Mouse (Mus musculus): ENCODE data around the gene Pecam1. TPM values are rescaled to one million over a fixed set of nuclear protein-coding genes. Genes with fewer than 3 reads are reported as not detected.
A peak's percentile ranks its signal among the peaks of the same experiment; 100 is the strongest.

The Pecam1 gene
- polyA plus RNA-seq, 1 experiment from 2014 or later, result 15.3 TPM

- H3K4me1 ChIP-seq, result no peaks in the 10 kb centered on the region
- H3K27me3 ChIP-seq (ENCODE audit: low read depth, poor library complexity, severe bottlenecking), result no peaks in the 10 kb centered on the region
- H3K36me3 ChIP-seq, result no peaks in the 10 kb centered on the region
- WGBS, result 93% methylated on average over 6 of the region's 6 CpGs
- no peak overlapping the region for H3K4me3 ChIP-seq
- no peak for DNase-seq (ENCODE audit: low spot score)
- H3K27ac ChIP-seq (replicated peaks), result no peak overlapping the region
- H3K9me3 ChIP-seq (replicated peaks), result no peaks in the 10 kb centered on the region
These were observed 52.1 kb downstream of the Pecam1 start for GRCm38 (mm10) chr11:106698289-106698688.

DNA sequence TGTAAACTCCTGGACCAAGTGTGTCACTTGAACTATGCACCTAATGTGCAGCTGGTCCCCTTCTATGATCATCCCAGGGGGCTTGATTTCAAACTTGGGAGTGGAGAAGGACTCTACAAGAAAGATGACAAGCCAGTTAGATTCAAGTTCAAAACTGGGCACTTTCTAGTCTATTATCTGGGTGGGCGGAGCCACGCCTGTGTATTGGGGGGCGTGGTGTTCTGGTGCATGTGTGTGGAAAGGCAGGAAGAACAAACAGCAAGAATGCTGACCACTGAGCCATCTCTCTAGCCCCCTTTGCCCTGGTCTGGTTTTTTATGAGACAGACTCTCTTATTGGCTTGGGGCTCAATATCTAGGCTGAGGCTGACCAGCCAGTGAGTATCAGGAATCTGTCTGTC lies 54.5 kb downstream of the Pecam1 start:
- H3K27me3 ChIP-seq (ENCODE audit: low read depth, poor library complexity, severe bottlenecking), result no peaks in the 10 kb centered on the region
- H3K4me3 ChIP-seq, result no peak overlapping the region
- H3K4me1 ChIP-seq, result no peaks in the 10 kb centered on the region
- 95% methylated on average over 3 of the region's 3 CpGs for WGBS
- no peak for DNase-seq (ENCODE audit: low spot score)
- no peak overlapping the region for H3K27ac ChIP-seq (replicated peaks)
- no peaks in the 10 kb centered on the region for H3K9me3 ChIP-seq (replicated peaks)
- no peaks in the 10 kb centered on the region for H3K36me3 ChIP-seq

- Histone ChIP-seq H3K27ac (replicated peaks) (no peak overlapping the region), H3K4me1 (no peaks in the 10 kb centered on the region), H3K9me3 (replicated peaks) (no peaks in the 10 kb centered on the region), H3K27me3 (ENCODE audit: low read depth, poor library complexity, severe bottlenecking) (no peaks in the 10 kb centered on the region), H3K4me3 (no peak overlapping the region), H3K36me3 (no peaks in the 10 kb centered on the region)
- DNase-seq (ENCODE audit: low spot score), result no peak
- WGBS, result 82% methylated on average over 4 of the region's 4 CpGs
These were observed 57.5 kb downstream of the Pecam1 start for GRCm38 (mm10) chr11:106692890-106693289.

- DNase-seq (ENCODE audit: low spot score), result no peak
- H3K36me3 ChIP-seq, result no peaks in the 10 kb centered on the region
- 94% methylated on average over 5 of the region's 5 CpGs for WGBS
- no peak overlapping the region for H3K27ac ChIP-seq (replicated peaks)
- no peaks in the 10 kb centered on the region for H3K9me3 ChIP-seq (replicated peaks)
- H3K4me3 ChIP-seq, result no peak overlapping the region
- no peaks in the 10 kb centered on the region for H3K4me1 ChIP-seq
- no peaks in the 10 kb centered on the region for H3K27me3 ChIP-seq (ENCODE audit: low read depth, poor library complexity, severe bottlenecking)
These were observed 62.1 kb downstream of the Pecam1 start for GRCm38 (mm10) chr11:106688375-106688774.

GRCm38 (mm10) chr11:106687293-106687692 lies 63.1 kb downstream of the Pecam1 start:
- no peak for DNase-seq (ENCODE audit: low spot score)
- H3K4me3 ChIP-seq, result no peak overlapping the region
- H3K27ac ChIP-seq (replicated peaks), result no peak overlapping the region
- H3K4me1 ChIP-seq, result no peaks in the 10 kb centered on the region
- no peaks in the 10 kb centered on the region for H3K9me3 ChIP-seq (replicated peaks)
- no peaks in the 10 kb centered on the region for H3K36me3 ChIP-seq
- 91% methylated on average over 9 of the region's 9 CpGs for WGBS
- no peaks in the 10 kb centered on the region for H3K27me3 ChIP-seq (ENCODE audit: low read depth, poor library complexity, severe bottlenecking)

- 93% methylated on average over 8 of the region's 8 CpGs for WGBS
- Histone ChIP-seq H3K4me1 (no peaks in the 10 kb centered on the region), H3K27ac (replicated peaks) (no peak overlapping the region), H3K9me3 (replicated peaks) (no peaks in the 10 kb centered on the region), H3K27me3 (ENCODE audit: low read depth, poor library complexity, severe bottlenecking) (no peaks in the 10 kb centered on the region), H3K4me3 (no peak overlapping the region), H3K36me3 (no peaks in the 10 kb centered on the region)
- no peak for DNase-seq (ENCODE audit: low spot score)
These were observed 66.4 kb downstream of the Pecam1 start for GRCm38 (mm10) chr11:106684027-106684426.

GRCm38 (mm10) chr11:106683345-106683744 lies 67.1 kb downstream of the Pecam1 start:
- Histone ChIP-seq H3K36me3 (no peaks in the 10 kb centered on the region), H3K27ac (replicated peaks) (no peak overlapping the region), H3K4me1 (no peaks in the 10 kb centered on the region), H3K9me3 (replicated peaks) (no peaks in the 10 kb centered on the region), H3K4me3 (no peak overlapping the region), H3K27me3 (ENCODE audit: low read depth, poor library complexity, severe bottlenecking) (no peaks in the 10 kb centered on the region)
- no peak for DNase-seq (ENCODE audit: low spot score)
- 85% methylated on average over 3 of the region's 3 CpGs for WGBS

- H3K4me3 ChIP-seq, result no peak overlapping the region
- no peaks in the 10 kb centered on the region for H3K4me1 ChIP-seq
- DNase-seq (ENCODE audit: low spot score), result no peak
- 90% methylated on average over 6 of the region's 6 CpGs for WGBS
- H3K36me3 ChIP-seq, result no peaks in the 10 kb centered on the region
- no peak overlapping the region for H3K27ac ChIP-seq (replicated peaks)
- no peaks in the 10 kb centered on the region for H3K27me3 ChIP-seq (ENCODE audit: low read depth, poor library complexity, severe bottlenecking)
- H3K9me3 ChIP-seq (replicated peaks), result no peaks in the 10 kb centered on the region
These were observed 69.3 kb downstream of the Pecam1 start for GRCm38 (mm10) chr11:106681138-106681537.

GRCm38 (mm10) chr11:106679874-106680273 lies 70.6 kb downstream of the Pecam1 start:
- Histone ChIP-seq H3K4me1 (peaks cover 8% of the 10 kb centered on the region), H3K36me3 (no peaks in the 10 kb centered on the region), H3K27me3 (ENCODE audit: low read depth, poor library complexity, severe bottlenecking) (no peaks in the 10 kb centered on the region), H3K9me3 (replicated peaks) (no peaks in the 10 kb centered on the region), H3K4me3 (no peak overlapping the region), H3K27ac (replicated peaks) (no peak overlapping the region)
- DNase-seq (ENCODE audit: low spot score), result no peak
- 59% methylated on average over 6 of the region's 6 CpGs for WGBS

- Histone ChIP-seq H3K4me3 (no peak overlapping the region), H3K27ac (replicated peaks) (no peak overlapping the region), H3K9me3 (replicated peaks) (no peaks in the 10 kb centered on the region), H3K27me3 (ENCODE audit: low read depth, poor library complexity, severe bottlenecking) (no peaks in the 10 kb centered on the region), H3K36me3 (no peaks in the 10 kb centered on the region), H3K4me1 (peaks cover 24% of the 10 kb centered on the region)
- DNase-seq (ENCODE audit: low spot score), result no peak
- WGBS, result 86% methylated on average over 10 of the region's 10 CpGs
These were observed 72.4 kb downstream of the Pecam1 start for GRCm38 (mm10) chr11:106677910-106678591.

- WGBS, result 86% methylated on average over 4 of the region's 4 CpGs
- no peak overlapping the region for H3K4me3 ChIP-seq
- no peak for DNase-seq (ENCODE audit: low spot score)
- H3K27ac ChIP-seq (replicated peaks), result no peak overlapping the region
- no peaks in the 10 kb centered on the region for H3K27me3 ChIP-seq (ENCODE audit: low read depth, poor library complexity, severe bottlenecking)
- H3K9me3 ChIP-seq (replicated peaks), result no peaks in the 10 kb centered on the region
- H3K4me1 ChIP-seq, result peaks cover 29% of the 10 kb centered on the region
- H3K36me3 ChIP-seq, result no peaks in the 10 kb centered on the region
These were observed 73.1 kb downstream of the Pecam1 start for GRCm38 (mm10) chr11:106677331-106677730.

DNA sequence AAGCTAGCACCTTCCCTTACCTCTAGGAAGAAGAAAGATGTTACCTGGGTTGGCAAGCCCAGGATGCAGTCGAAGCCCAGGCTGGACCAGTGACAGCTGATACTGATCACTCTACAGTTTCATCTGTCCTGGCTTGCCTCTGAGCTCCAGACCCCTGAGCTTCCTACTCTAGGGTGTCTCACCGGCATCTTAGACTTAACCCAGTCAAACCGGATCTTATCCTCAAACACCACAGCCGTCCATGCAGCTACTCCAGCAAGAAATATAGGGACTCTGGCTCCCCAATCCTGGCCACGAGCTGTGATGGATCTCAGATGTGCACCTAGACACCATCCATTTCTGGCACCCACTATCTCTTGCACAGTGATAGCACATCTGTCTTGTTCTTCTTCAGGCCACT lies 74.6 kb downstream of the Pecam1 start:
- Histone ChIP-seq H3K36me3 (no peaks in the 10 kb centered on the region), H3K27ac (replicated peaks) (0 out of 2 replicates have a peak overlapping the region, but pooled peaks have one; percentile 83), H3K4me1 (peaks cover 29% of the 10 kb centered on the region), H3K4me3 (no peak overlapping the region), H3K9me3 (replicated peaks) (no peaks in the 10 kb centered on the region), H3K27me3 (ENCODE audit: low read depth, poor library complexity, severe bottlenecking) (no peaks in the 10 kb centered on the region)
- DNase-seq (ENCODE audit: low spot score), result no peak
- WGBS, result 94% methylated on average over 5 of the region's 5 CpGs

DNA sequence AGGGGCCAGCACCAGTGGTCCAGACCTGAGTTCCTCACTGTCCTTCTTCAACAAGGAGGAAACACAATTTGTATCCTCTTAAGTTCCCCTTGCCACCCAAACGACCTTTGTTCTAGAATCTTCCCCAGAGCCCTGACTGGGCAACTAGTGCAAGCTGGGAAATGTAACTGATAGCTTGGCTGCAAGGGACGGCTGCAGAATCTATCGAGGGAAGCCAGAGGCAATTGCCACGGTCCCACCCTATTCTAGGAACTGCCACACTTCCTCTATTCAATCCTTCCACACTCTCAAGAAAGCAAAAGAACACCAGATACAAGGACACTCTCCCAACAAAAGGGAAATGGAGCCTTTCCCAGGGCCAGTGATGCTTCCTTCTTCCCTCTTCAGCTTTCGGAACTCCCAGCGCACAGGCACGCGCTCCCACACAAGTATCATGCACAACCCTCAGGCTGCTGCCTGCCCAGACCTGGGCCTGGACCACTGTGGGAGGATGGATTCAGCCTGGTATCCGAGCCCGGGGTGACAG lies 75.2 kb downstream of the Pecam1 start:
- Histone ChIP-seq H3K4me3 (no peak overlapping the region), H3K36me3 (no peaks in the 10 kb centered on the region), H3K9me3 (replicated peaks) (no peaks in the 10 kb centered on the region), H3K27me3 (ENCODE audit: low read depth, poor library complexity, severe bottlenecking) (no peaks in the 10 kb centered on the region), H3K4me1 (peaks cover 29% of the 10 kb centered on the region), H3K27ac (replicated peaks) (peak overlapping the region; percentile 83)
- DNase-seq (ENCODE audit: low spot score), result no peak
- 80% methylated on average over 10 of the region's 10 CpGs for WGBS
